Mouse (Mus musculus) brain, embryonic 14.5 days (tissue): ENCODE data around the gene Fut4. TPM values are rescaled to one million over a fixed set of nuclear protein-coding genes. Genes with fewer than 3 reads are reported as not detected.

ENCODE experiments used
- DNase-seq: peaks from one replicate; pipeline ENCODE4 v3.0.0-alpha.2; 2011; ENCODE audit warnings: low read depth
- CTCF ChIP-seq: fragments of 200-500 bp; IDR thresholded peaks from 2 replicates; pipeline ENCODE4 v1.5.1; 2012; ENCODE audit warnings: inconsistent platforms, mild to moderate bottlenecking, moderate library complexity, borderline replicate concordance; ENCODE audit not compliant: insufficient read depth, insufficient read length; ENCODE audit errors: extremely low read depth
- POLR2A ChIP-seq: fragments of 200-500 bp; IDR thresholded peaks from 2 replicates; pipeline ENCODE4 v1.6.1; 2012; ENCODE audit warnings: mild to moderate bottlenecking, inconsistent platforms, borderline replicate concordance; ENCODE audit not compliant: poor library complexity, insufficient read depth, insufficient read length, severe bottlenecking; ENCODE audit errors: extremely low read depth
- polyA plus RNA-seq: library from polyadenylated mRNA; depleted of rRNA; stranded (reverse); fragments of >200 nt; gene quantifications from 2 replicates; pipeline ENCODE4 v1.2.3, GENCODE M21; 2012

Fut4 gene
- polyA plus RNA-seq, 1 experiment = 1.0 TPM

GRCm38 (mm10) chr9:14754469-14754868, 2.3 kb upstream of the Fut4 start:
- TF ChIP-seq POLR2A (no peak), CTCF (no peak)
- DNase-seq = no peak

- no peak for TF ChIP-seq CTCF
- TF ChIP-seq POLR2A = no peak
- DNase-seq = no peak
These were observed 1.8 kb upstream of the Fut4 start for GRCm38 (mm10) chr9:14753947-14754346.

GRCm38 (mm10) chr9:14751503-14752000, 641 bp downstream of the Fut4 start:
- peak; percentile 51 for DNase-seq
- TF ChIP-seq CTCF (no peak), POLR2A (no peak)

GRCm38 (mm10) chr9:14750901-14751502, 1.2 kb downstream of the Fut4 start:
- DNase-seq = peak; percentile 37
- TF ChIP-seq POLR2A (no peak), CTCF (no peak)

GRCm38 (mm10) chr9:14740151-14740924, 11.9 kb downstream of the Fut4 start, which contains the start of gene Piwil4:
Gene Piwil4, minus strand, starts transcription at chr9:14740733.
- DNase-seq = no peak
- TF ChIP-seq CTCF (no peak), POLR2A (no peak)

- no peak for TF ChIP-seq CTCF
- no peak for TF ChIP-seq POLR2A
- no peak for DNase-seq
These were observed 12.6 kb downstream of the Fut4 start for GRCm38 (mm10) chr9:14739498-14740150.

- peak; percentile 42 for DNase-seq
- no peak for TF ChIP-seq CTCF
- TF ChIP-seq POLR2A = no peak
These were observed 21.2 kb downstream of the Fut4 start for GRCm38 (mm10) chr9:14730941-14731541.

- TF ChIP-seq CTCF (no peak), POLR2A (no peak)
- no peak for DNase-seq
These were observed 23.8 kb downstream of the Fut4 start for GRCm38 (mm10) chr9:14728365-14728764.

GRCm38 (mm10) chr9:14726629-14727028, 25.6 kb downstream of the Fut4 start:
- TF ChIP-seq CTCF (no peak), POLR2A (no peak)
- no peak for DNase-seq

GRCm38 (mm10) chr9:14726005-14726404, 26.2 kb downstream of the Fut4 start:
- DNase-seq = no peak
- no peak for TF ChIP-seq CTCF
- no peak for TF ChIP-seq POLR2A
